Mouse (Mus musculus): ENCODE results near the gene Hist1h2ai. TPM values are rescaled to one million over a fixed set of nuclear protein-coding genes. Genes with fewer than 3 reads are reported as not detected.
A peak's percentile ranks its signal among the peaks of the same experiment; 100 is the strongest.
"Not testable (repeated sequence)": the region's sequence is repeated elsewhere in the genome, so short reads cannot be mapped to it uniquely, and the experiment has no call there.

Gene Hist1h2ai
- polyA plus RNA-seq, 2 experiments: 6.9 to 22.5 TPM

DNA sequence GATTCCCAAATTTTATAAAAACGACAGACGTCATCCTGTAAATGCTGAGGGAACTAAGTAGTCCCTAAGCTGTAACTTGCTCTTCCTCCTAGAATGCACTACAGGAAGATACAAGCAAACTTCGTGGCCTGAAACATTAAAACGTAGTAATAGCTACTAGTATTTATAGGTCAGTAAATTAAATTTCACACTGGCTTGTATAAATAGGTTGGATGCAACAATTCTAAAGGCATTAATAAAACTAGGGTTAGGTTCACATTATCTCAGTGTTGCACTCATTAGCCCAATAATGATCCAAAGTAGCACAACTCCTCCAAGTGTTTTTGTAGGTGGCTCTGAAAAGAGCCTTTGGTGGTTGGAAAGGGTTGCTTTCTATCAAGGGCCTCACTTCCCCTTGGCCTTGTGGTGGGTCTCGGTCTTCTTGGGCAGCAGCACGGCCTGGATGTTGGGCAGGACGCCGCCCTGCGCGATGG, 36.9 kb downstream of the Hist1h2ai start:
- no peak for ATAC-seq (ENCODE audit: insufficient read depth)
- 1% methylated on average over 10 of the region's 10 CpGs for WGBS (ENCODE audit: insufficient replicate concordance)
- peak in 2 of 3 experiments; percentile 45 to 63 for DNase-seq (ENCODE audit: low read depth in 3 of 3, low spot score in 3 of 3)

DNA sequence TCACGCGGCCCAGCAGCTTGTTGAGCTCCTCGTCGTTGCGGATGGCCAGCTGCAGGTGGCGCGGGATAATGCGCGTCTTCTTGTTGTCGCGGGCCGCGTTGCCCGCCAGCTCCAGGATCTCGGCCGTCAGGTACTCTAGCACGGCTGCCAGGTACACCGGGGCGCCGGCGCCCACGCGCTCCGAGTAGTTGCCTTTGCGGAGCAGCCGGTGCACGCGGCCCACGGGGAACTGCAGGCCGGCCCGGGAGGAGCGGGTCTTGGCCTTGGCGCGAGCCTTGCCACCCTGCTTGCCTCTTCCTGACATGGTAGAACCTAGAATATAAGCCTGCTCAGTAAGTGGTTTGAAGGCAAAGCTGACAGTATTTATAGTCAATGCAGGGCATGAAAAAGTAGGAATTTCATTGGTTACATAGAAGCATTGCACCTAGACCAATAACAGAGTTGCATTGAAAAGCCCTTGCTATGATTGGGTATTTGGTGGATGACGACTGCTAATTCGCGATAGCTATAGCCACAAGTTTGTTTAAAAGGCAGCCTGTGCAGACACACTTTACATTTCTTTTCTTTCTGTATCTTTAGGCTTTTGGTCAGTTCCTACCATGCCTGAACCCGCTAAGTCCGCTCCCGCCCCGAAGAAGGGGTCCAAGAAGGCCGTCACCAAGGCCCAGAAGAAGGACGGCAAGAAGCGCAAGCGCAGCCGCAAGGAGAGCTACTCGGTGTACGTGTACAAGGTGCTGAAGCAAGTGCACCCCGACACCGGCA, 37.5 kb downstream of the Hist1h2ai start, which contains the start of the genes Hist1h2ak and Hist1h2bn:
TSS of gene Hist1h2ak (minus strand) at position 304 of the 762 bp plus-strand sequence.
TSS of gene Hist1h2bn (plus strand) at position 600 of the 762 bp plus-strand sequence.
- TF ChIP-seq EP300 (IDR thresholded peaks at IDR 0.05; ENCODE audit: low read depth) (peak; percentile 75), CTCF (IDR thresholded peaks at IDR 0.05; ENCODE audit: low read depth) (peak; percentile 58; the same call in 1 of the 2 replicates)
- peak; percentile 82 for ATAC-seq (ENCODE audit: insufficient read depth)
- peak; percentile 97 for DNase-seq (ENCODE audit: low read depth in 3 of 3, low spot score in 3 of 3)
- H3K4me1 ChIP-seq (replicated peaks; ENCODE audit: control insufficient read depth in 2 of 2, insufficient read depth in 2 of 2, low read length in 1 of 2): peaks cover 9 to 12% of the 10 kb centered on the region in 2 experiments
- peak within 1 kb of the TSS; percentile 62 to 66 for H3K4me3 ChIP-seq (ENCODE audit: insufficient read depth in 1 of 2, low read depth in 2 of 2, low read length in 2 of 2)
- H3K27ac ChIP-seq: peak within 1 kb of the TSS; percentile 99
- peak within 1 kb of the TSS; percentile 96 for H3K9ac ChIP-seq (replicated peaks)
- not testable (repeated sequence) for H3K27me3 ChIP-seq (ENCODE audit: control insufficient read depth, insufficient read depth, low read length); H3K9me3 ChIP-seq (ENCODE audit: control insufficient read depth, low read length); H3K36me3 ChIP-seq (replicated peaks; ENCODE audit: control insufficient read depth, insufficient read depth, low read depth)
- H3K4me2 ChIP-seq (ENCODE audit: low read depth): peak within 1 kb of the TSS; percentile 79
- under 1% methylated on average over 38 of the region's 50 CpGs for WGBS (ENCODE audit: insufficient replicate concordance)

More for the DNA sequence above, 36.9 kb downstream of the Hist1h2ai start:
- H3K36me3 ChIP-seq (replicated peaks; ENCODE audit: control insufficient read depth, insufficient read depth, low read depth): no peaks in the 10 kb centered on the region
- peak overlapping the region; percentile 61 to 66 for H3K4me3 ChIP-seq (ENCODE audit: insufficient read depth in 1 of 2, low read depth in 2 of 2, low read length in 2 of 2)
- TF ChIP-seq EP300 (IDR thresholded peaks at IDR 0.05; ENCODE audit: low read depth) (no peak; the same call in 1 of the 2 replicates), CTCF (IDR thresholded peaks at IDR 0.05; ENCODE audit: low read depth) (no peak; the same call in 1 of the 2 replicates)
- H3K27me3 ChIP-seq (ENCODE audit: control insufficient read depth, insufficient read depth, low read length): no peaks in the 10 kb centered on the region
- H3K9me3 ChIP-seq (ENCODE audit: control insufficient read depth, low read length): no peaks in the 10 kb centered on the region
- peak overlapping the region; percentile 97 for H3K27ac ChIP-seq
- peak overlapping the region; percentile 79 for H3K4me2 ChIP-seq (ENCODE audit: low read depth)
- H3K4me1 ChIP-seq (replicated peaks; ENCODE audit: control insufficient read depth in 2 of 2, insufficient read depth in 2 of 2, low read length in 1 of 2): peaks cover 9 to 12% of the 10 kb centered on the region in 2 experiments
- peak overlapping the region; percentile 96 for H3K9ac ChIP-seq (replicated peaks)

GRCm38 (mm10) chr13:21754294-21755001, 38.2 kb downstream of the Hist1h2ai start:
- peak overlapping the region; percentile 79 for H3K4me2 ChIP-seq (ENCODE audit: low read depth)
- peak overlapping the region; percentile 90 for H3K9ac ChIP-seq (replicated peaks)
- H3K4me3 ChIP-seq (ENCODE audit: insufficient read depth in 1 of 2, low read depth in 2 of 2, low read length in 2 of 2): peak overlapping the region; percentile 55 to 62
- peak overlapping the region; percentile 99 for H3K27ac ChIP-seq
- TF ChIP-seq EP300 (IDR thresholded peaks at IDR 0.05; ENCODE audit: low read depth): peak; percentile 65
- H3K27me3 ChIP-seq (ENCODE audit: control insufficient read depth, insufficient read depth, low read length); H3K9me3 ChIP-seq (ENCODE audit: control insufficient read depth, low read length); H3K36me3 ChIP-seq (replicated peaks; ENCODE audit: control insufficient read depth, insufficient read depth, low read depth): not testable (repeated sequence)
- DNase-seq (ENCODE audit: low read depth in 3 of 3, low spot score in 3 of 3) (peak; percentile 83 to 90 (median 85)), ATAC-seq (ENCODE audit: insufficient read depth) (peak; percentile 29)
- peaks cover 9 to 12% of the 10 kb centered on the region in 2 experiments for H3K4me1 ChIP-seq (replicated peaks; ENCODE audit: control insufficient read depth in 2 of 2, insufficient read depth in 2 of 2, low read length in 1 of 2)
- WGBS (ENCODE audit: insufficient replicate concordance): 0% methylated on average over 24 of the region's 26 CpGs

- no peaks in the 10 kb centered on the region for H3K9me3 ChIP-seq (ENCODE audit: control insufficient read depth, low read length)
- DNase-seq (ENCODE audit: low read depth in 3 of 3, low spot score in 3 of 3): no peak
- peak overlapping the region; percentile 79 for H3K4me2 ChIP-seq (ENCODE audit: low read depth)
- TF ChIP-seq CTCF (IDR thresholded peaks at IDR 0.05; ENCODE audit: low read depth): no peak
- no peak for TF ChIP-seq EP300 (IDR thresholded peaks at IDR 0.05; ENCODE audit: low read depth)
- H3K4me1 ChIP-seq (replicated peaks; ENCODE audit: control insufficient read depth in 2 of 2, insufficient read depth in 2 of 2, low read length in 1 of 2): peaks cover 9 to 12% of the 10 kb centered on the region in 2 experiments
- H3K27ac ChIP-seq: peak overlapping the region; percentile 99
- H3K9ac ChIP-seq (replicated peaks): peak overlapping the region; percentile 85
- peak overlapping the region; percentile 21 to 62; a peak in 3 of 4 replicates for H3K4me3 ChIP-seq (ENCODE audit: insufficient read depth in 1 of 2, low read depth in 2 of 2, low read length in 2 of 2)
- WGBS (ENCODE audit: insufficient replicate concordance): 61% methylated on average over 1 of the region's 1 CpGs
- H3K36me3 ChIP-seq (replicated peaks; ENCODE audit: control insufficient read depth, insufficient read depth, low read depth): no peaks in the 10 kb centered on the region
- ATAC-seq (ENCODE audit: insufficient read depth): no peak
- H3K27me3 ChIP-seq (ENCODE audit: control insufficient read depth, insufficient read depth, low read length): no peaks in the 10 kb centered on the region
These were observed 39.5 kb downstream of the Hist1h2ai start for GRCm38 (mm10) chr13:21755707-21756106.

Small RNA genes within 50 kb of the gene (microRNA-seq; reads per million reads assigned to microRNA genes)
- gene Gm44357: not detected
- gene Gm44367: 1.3 reads per million
- gene Gm44454: 1.7 reads per million

Other genes with a start within 250 kb of the Hist1h2ai start
Only the 30 nearest of the 32 such genes appear.
- gene Gm10065, start 237.0 kb upstream of the Hist1h2ai start, polyA plus RNA-seq (2012; rRNA removed): not detected in 2 replicates
- gene Gm10065, start 237.0 kb upstream of the Hist1h2ai start, polyA plus RNA-seq (2014; fragmentation: Nextera tagmentation; extraction: Ambion mirVana): not detected in 2 replicates
- gene AK157302, start 221.2 kb upstream of the Hist1h2ai start, polyA plus RNA-seq (2012; rRNA removed): 0.15 and 0.66 TPM in 2 replicates
- gene AK157302, start 221.2 kb upstream of the Hist1h2ai start, polyA plus RNA-seq (2014; fragmentation: Nextera tagmentation; extraction: Ambion mirVana): 0.94 and 1.1 TPM in 2 replicates
- gene Gm11273, start 215.0 kb upstream of the Hist1h2ai start, polyA plus RNA-seq (2012; rRNA removed): 5.7 and 26.8 TPM in 2 replicates
- 5.5 and 6.9 TPM in 2 replicates for gene Gm11273, start 215.0 kb upstream of the Hist1h2ai start, polyA plus RNA-seq (2014; fragmentation: Nextera tagmentation; extraction: Ambion mirVana)
- gene Zkscan8, start 185.3 kb upstream of the Hist1h2ai start, polyA plus RNA-seq (2012; rRNA removed): 2.0 and 2.1 TPM in 2 replicates
- gene Zkscan8, start 185.3 kb upstream of the Hist1h2ai start, polyA plus RNA-seq (2014; fragmentation: Nextera tagmentation; extraction: Ambion mirVana): 1.4 and 1.9 TPM in 2 replicates
- gene Olfr1366, start 173.6 kb upstream of the Hist1h2ai start, polyA plus RNA-seq (2012; rRNA removed): not detected in 2 replicates
- gene Olfr1366, start 173.6 kb upstream of the Hist1h2ai start, polyA plus RNA-seq (2014; fragmentation: Nextera tagmentation; extraction: Ambion mirVana): not detected in 2 replicates
- not detected in 2 replicates for gene Olfr1535, start 156.5 kb upstream of the Hist1h2ai start, polyA plus RNA-seq (2012; rRNA removed)
- not detected in 2 replicates for gene Olfr1535, start 156.5 kb upstream of the Hist1h2ai start, polyA plus RNA-seq (2014; fragmentation: Nextera tagmentation; extraction: Ambion mirVana)
- not detected in 2 replicates for gene Olfr1364, start 134.7 kb upstream of the Hist1h2ai start, polyA plus RNA-seq (2012; rRNA removed)
- not detected in 2 replicates for gene Olfr1364, start 134.7 kb upstream of the Hist1h2ai start, polyA plus RNA-seq (2014; fragmentation: Nextera tagmentation; extraction: Ambion mirVana)
- gene Olfr1362, start 102.4 kb upstream of the Hist1h2ai start, polyA plus RNA-seq (2012; rRNA removed): not detected in 2 replicates
- not detected in 2 replicates for gene Olfr1362, start 102.4 kb upstream of the Hist1h2ai start, polyA plus RNA-seq (2014; fragmentation: Nextera tagmentation; extraction: Ambion mirVana)
- gene Olfr11, start 73.9 kb upstream of the Hist1h2ai start, polyA plus RNA-seq (2012; rRNA removed): not detected in 2 replicates
- gene Olfr11, start 73.9 kb upstream of the Hist1h2ai start, polyA plus RNA-seq (2014; fragmentation: Nextera tagmentation; extraction: Ambion mirVana): not detected in 2 replicates
- not detected in 2 replicates for gene Olfr1361, start 53.0 kb upstream of the Hist1h2ai start, polyA plus RNA-seq (2012; rRNA removed)
- not detected in 2 replicates for gene Olfr1361, start 53.0 kb upstream of the Hist1h2ai start, polyA plus RNA-seq (2014; fragmentation: Nextera tagmentation; extraction: Ambion mirVana)
- gene Olfr1360, start 39.0 kb upstream of the Hist1h2ai start, polyA plus RNA-seq (2012; rRNA removed): not detected in 2 replicates
- gene Olfr1360, start 39.0 kb upstream of the Hist1h2ai start, polyA plus RNA-seq (2014; fragmentation: Nextera tagmentation; extraction: Ambion mirVana): not detected in 2 replicates
- not detected in 2 replicates for gene Olfr1359, start 18.3 kb upstream of the Hist1h2ai start, polyA plus RNA-seq (2012; rRNA removed)
- not detected in 2 replicates for gene Olfr1359, start 18.3 kb upstream of the Hist1h2ai start, polyA plus RNA-seq (2014; fragmentation: Nextera tagmentation; extraction: Ambion mirVana)
- 16.0 and 24.7 TPM in 2 replicates for gene Hist1h2bl, start 279 bp upstream of the Hist1h2ai start, polyA plus RNA-seq (2012; rRNA removed)
- 2.2 and 4.8 TPM in 2 replicates for gene Hist1h2bl, start 279 bp upstream of the Hist1h2ai start, polyA plus RNA-seq (2014; fragmentation: Nextera tagmentation; extraction: Ambion mirVana)
- 31.3 and 51.5 TPM in 2 replicates for gene Hist1h3h, start 1.2 kb downstream of the Hist1h2ai start, polyA plus RNA-seq (2012; rRNA removed)
- 4.7 and 7.9 TPM in 2 replicates for gene Hist1h3h, start 1.2 kb downstream of the Hist1h2ai start, polyA plus RNA-seq (2014; fragmentation: Nextera tagmentation; extraction: Ambion mirVana)
- gene Hist1h2bm, start 5.6 kb downstream of the Hist1h2ai start, polyA plus RNA-seq (2012; rRNA removed): 18.2 and 36.3 TPM in 2 replicates
- gene Hist1h2bm, start 5.6 kb downstream of the Hist1h2ai start, polyA plus RNA-seq (2014; fragmentation: Nextera tagmentation; extraction: Ambion mirVana): 4.0 and 5.0 TPM in 2 replicates
- 24.0 and 29.5 TPM in 2 replicates for gene Hist1h4j, start 18.6 kb downstream of the Hist1h2ai start, polyA plus RNA-seq (2012; rRNA removed)
- 0.52 and 1.1 TPM in 2 replicates for gene Hist1h4j, start 18.6 kb downstream of the Hist1h2ai start, polyA plus RNA-seq (2014; fragmentation: Nextera tagmentation; extraction: Ambion mirVana)
- 16.2 and 32.8 TPM in 2 replicates for gene Hist1h4k, start 34.1 kb downstream of the Hist1h2ai start, polyA plus RNA-seq (2012; rRNA removed)
- gene Hist1h4k, start 34.1 kb downstream of the Hist1h2ai start, polyA plus RNA-seq (2014; fragmentation: Nextera tagmentation; extraction: Ambion mirVana): 2.7 and 5.5 TPM in 2 replicates
- 61.7 and 194 TPM in 2 replicates for gene Hist1h2ak, start 37.4 kb downstream of the Hist1h2ai start, polyA plus RNA-seq (2012; rRNA removed)
- 11.6 and 13.2 TPM in 2 replicates for gene Hist1h2ak, start 37.4 kb downstream of the Hist1h2ai start, polyA plus RNA-seq (2014; fragmentation: Nextera tagmentation; extraction: Ambion mirVana)
- gene Hist1h2bn, start 37.7 kb downstream of the Hist1h2ai start, polyA plus RNA-seq (2012; rRNA removed): 25.2 and 29.5 TPM in 2 replicates
- gene Hist1h2bn, start 37.7 kb downstream of the Hist1h2ai start, polyA plus RNA-seq (2014; fragmentation: Nextera tagmentation; extraction: Ambion mirVana): 5.4 and 5.7 TPM in 2 replicates
- 8.2 and 9.4 TPM in 2 replicates for gene Hist1h1b, start 64.2 kb downstream of the Hist1h2ai start, polyA plus RNA-seq (2012; rRNA removed)
- gene Hist1h1b, start 64.2 kb downstream of the Hist1h2ai start, polyA plus RNA-seq (2014; fragmentation: Nextera tagmentation; extraction: Ambion mirVana): 19.7 and 20.6 TPM in 2 replicates
- gene Hist1h3i, start 66.9 kb downstream of the Hist1h2ai start, polyA plus RNA-seq (2012; rRNA removed): 37.6 and 93.8 TPM in 2 replicates
- 299 and 331 TPM in 2 replicates for gene Hist1h3i, start 66.9 kb downstream of the Hist1h2ai start, polyA plus RNA-seq (2014; fragmentation: Nextera tagmentation; extraction: Ambion mirVana)
- gene Hist1h2an, start 70.8 kb downstream of the Hist1h2ai start, polyA plus RNA-seq (2012; rRNA removed): 10.9 and 22.9 TPM in 2 replicates
- gene Hist1h2an, start 70.8 kb downstream of the Hist1h2ai start, polyA plus RNA-seq (2014; fragmentation: Nextera tagmentation; extraction: Ambion mirVana): 12.7 and 14.7 TPM in 2 replicates
- 2.6 and 4.2 TPM in 2 replicates for gene Hist1h2bp, start 71.0 kb downstream of the Hist1h2ai start, polyA plus RNA-seq (2012; rRNA removed)
- gene Hist1h2bp, start 71.0 kb downstream of the Hist1h2ai start, polyA plus RNA-seq (2014; fragmentation: Nextera tagmentation; extraction: Ambion mirVana): 3.0 and 4.1 TPM in 2 replicates
- 13.1 and 13.4 TPM in 2 replicates for gene Hist1h2bq, start 93.8 kb downstream of the Hist1h2ai start, polyA plus RNA-seq (2012; rRNA removed)
- 16.9 and 21.6 TPM in 2 replicates for gene Hist1h2bq, start 93.8 kb downstream of the Hist1h2ai start, polyA plus RNA-seq (2014; fragmentation: Nextera tagmentation; extraction: Ambion mirVana)
- 0.24 TPM in 1 of 2 replicates, not detected in the other for gene Hist1h2ao, start 94.0 kb downstream of the Hist1h2ai start, polyA plus RNA-seq (2012; rRNA removed)
- 3.4 TPM in 1 of 2 replicates, not detected in the other for gene Hist1h2ao, start 94.0 kb downstream of the Hist1h2ai start, polyA plus RNA-seq (2014; fragmentation: Nextera tagmentation; extraction: Ambion mirVana)
- gene Hist1h4m, start 95.3 kb downstream of the Hist1h2ai start, polyA plus RNA-seq (2012; rRNA removed): not detected in 2 replicates
- not detected in 2 replicates for gene Hist1h4m, start 95.3 kb downstream of the Hist1h2ai start, polyA plus RNA-seq (2014; fragmentation: Nextera tagmentation; extraction: Ambion mirVana)
- 37.4 and 50.3 TPM in 2 replicates for gene Hist1h4n, start 115.8 kb downstream of the Hist1h2ai start, polyA plus RNA-seq (2012; rRNA removed)
- 33.6 and 35.5 TPM in 2 replicates for gene Hist1h4n, start 115.8 kb downstream of the Hist1h2ai start, polyA plus RNA-seq (2014; fragmentation: Nextera tagmentation; extraction: Ambion mirVana)
- gene Hist1h2ap, start 117.1 kb downstream of the Hist1h2ai start, polyA plus RNA-seq (2012; rRNA removed): 88.3 and 95.9 TPM in 2 replicates
- gene Hist1h2ap, start 117.1 kb downstream of the Hist1h2ai start, polyA plus RNA-seq (2014; fragmentation: Nextera tagmentation; extraction: Ambion mirVana): 6,830 and 6,963 TPM in 2 replicates
- 3.4 and 9.6 TPM in 2 replicates for gene Hist1h2br, start 117.3 kb downstream of the Hist1h2ai start, polyA plus RNA-seq (2012; rRNA removed)
- gene Hist1h2br, start 117.3 kb downstream of the Hist1h2ai start, polyA plus RNA-seq (2014; fragmentation: Nextera tagmentation; extraction: Ambion mirVana): 18.0 and 22.9 TPM in 2 replicates
- gene Zfp184, start 228.7 kb downstream of the Hist1h2ai start, polyA plus RNA-seq (2012; rRNA removed): 0.30 and 0.41 TPM in 2 replicates
- 0.50 and 0.82 TPM in 2 replicates for gene Zfp184, start 228.7 kb downstream of the Hist1h2ai start, polyA plus RNA-seq (2014; fragmentation: Nextera tagmentation; extraction: Ambion mirVana)